Mouse (Mus musculus) T-helper 1 cell (primary cell): ENCODE data around the gene Mst1r.

Experiments used
- in situ Hi-C: fragments of 300-600 bp; cut with MboI, MseI; formaldehyde crosslinking; loops from one replicate; pipeline ENCODE4 v1.15.1; 2025; ENCODE audit warnings: high pct_unique_total_duplicates

Mst1r gene

DNA sequence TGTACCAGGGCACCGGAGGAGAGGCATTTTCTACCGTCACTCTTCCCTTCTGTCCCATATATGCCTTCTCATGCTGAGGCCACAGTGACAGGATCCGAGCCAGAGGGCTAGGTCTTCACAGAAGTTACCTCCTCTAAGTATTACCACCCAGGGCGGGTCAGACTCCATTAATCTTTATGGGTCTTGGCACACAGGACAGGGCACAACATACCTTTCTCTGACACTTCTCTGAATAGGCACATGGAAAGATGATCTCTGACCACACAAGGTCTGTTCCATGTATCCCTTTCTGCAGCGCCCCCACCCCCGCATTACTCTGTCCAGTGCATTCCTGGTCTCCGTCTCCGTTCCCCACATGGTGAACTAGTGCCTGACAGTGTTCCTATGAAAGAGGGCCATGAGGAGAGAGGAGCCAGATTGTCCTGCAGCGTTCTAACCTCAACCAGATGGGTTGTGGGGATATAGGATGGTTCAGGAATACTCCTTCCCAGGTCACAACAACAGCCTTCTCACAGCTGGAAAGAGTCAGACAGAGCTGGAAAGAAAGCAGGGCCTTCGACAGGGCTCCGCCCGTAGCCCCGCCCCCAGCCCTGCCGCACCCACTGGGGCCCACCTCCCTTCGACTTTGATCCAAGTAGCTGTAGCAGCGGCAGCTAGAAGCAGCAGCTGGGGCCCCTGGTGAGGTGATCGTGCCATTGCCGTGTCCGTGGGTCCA is at the start of gene Mst1r:
Mst1r (plus strand) TSS at position 622 of the 715 bp plus-strand sequence.
- in situ Hi-C loops: no loop called here

DNA sequence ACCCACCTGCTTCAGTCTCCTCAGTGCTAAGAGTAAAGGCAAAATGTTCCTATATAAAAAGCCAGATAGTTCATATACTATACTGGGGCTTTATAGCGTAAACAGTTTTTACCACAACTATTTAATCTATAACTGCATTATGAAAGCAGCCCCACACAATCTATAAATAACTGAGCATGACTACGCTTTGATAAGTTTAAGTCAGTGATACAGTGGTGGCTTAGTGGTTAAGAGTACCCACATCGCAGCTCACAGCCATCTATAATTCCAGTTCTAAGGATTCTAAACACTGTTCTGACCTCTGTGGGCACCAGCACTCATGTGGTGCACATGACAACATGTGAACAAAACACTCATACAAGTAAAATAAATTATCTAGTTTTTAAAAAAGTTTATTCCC is 48.3 kb upstream of the Mst1r start:
- in situ Hi-C loops: no loop called here

DNA sequence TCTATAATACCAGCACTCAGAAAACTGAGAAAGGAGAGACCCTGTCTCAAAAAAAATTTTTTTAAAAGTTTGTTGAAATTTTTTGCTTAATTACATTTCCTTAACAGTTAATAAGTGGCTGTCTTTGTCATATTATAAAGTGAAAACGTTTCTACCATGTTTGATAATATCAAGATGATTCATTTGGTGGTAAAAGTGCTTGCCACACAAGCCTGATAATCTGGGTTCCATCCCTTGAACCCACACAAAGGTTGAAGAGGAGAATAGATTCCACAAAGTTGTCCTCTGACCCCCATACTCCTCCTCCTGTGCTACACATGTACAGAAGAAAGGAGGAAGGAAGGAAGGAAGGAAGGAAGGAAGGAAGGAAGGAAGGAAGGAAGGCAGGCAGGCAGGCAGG is 42.2 kb upstream of the Mst1r start:
- in situ Hi-C loops: no loop called here

DNA sequence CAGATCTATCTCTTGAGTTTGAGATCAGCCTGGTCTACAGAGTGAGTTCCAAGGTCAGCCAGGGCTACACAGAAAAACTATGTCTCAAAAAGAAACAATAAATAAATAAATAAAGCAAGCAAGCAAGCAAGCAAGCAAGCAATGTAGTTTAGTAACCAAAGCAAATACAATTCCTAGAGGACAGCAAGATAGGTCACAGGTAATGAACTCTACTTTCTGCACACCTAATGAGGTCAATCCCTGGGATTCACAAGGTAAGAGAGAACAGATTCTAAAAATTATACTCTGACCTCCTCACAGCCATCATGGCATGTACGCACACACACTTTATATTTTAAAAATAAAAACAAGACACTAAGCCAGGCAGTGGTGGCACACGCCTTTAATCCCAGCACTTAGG is 40.6 kb upstream of the Mst1r start:
- in situ Hi-C loops: no loop called here

DNA sequence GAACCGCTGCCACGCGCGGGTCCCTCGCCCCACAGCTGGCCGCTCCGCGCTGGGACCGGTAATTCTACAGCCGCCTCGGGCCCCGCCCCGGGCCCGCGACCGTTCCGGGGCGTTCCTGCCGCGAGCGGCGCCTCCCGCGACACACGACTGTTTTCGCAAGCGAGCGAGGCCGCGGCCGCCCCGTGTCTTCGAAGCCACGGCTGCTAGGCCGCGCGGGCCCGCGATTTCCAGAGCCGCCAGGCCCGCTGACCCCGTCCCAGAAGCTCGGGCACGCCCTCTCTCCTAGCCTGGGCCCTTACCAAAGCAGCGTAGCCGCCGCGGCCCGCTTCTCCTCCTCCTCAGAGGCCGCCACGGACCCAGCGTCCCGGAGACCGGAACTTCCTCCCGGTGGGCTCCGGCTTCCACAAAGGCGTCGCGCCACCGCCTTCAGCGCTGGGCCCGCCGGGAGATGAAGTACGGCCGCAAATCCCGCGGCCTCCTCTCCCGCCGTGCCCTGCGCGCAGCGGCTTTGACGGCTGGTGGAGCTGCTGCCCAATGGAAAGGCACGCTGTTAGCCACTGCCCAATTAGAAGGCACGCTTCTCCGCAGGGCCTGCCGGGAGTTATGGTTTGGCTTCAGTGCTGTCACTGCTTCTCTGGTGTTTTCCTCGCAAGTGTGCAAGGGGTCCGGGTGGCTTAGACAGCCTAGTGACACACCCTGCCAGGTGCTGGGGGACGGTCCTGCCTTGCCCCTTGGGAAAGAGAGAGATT is 34.1 kb upstream of the Mst1r start:
- in situ Hi-C loops: no loop called here

DNA sequence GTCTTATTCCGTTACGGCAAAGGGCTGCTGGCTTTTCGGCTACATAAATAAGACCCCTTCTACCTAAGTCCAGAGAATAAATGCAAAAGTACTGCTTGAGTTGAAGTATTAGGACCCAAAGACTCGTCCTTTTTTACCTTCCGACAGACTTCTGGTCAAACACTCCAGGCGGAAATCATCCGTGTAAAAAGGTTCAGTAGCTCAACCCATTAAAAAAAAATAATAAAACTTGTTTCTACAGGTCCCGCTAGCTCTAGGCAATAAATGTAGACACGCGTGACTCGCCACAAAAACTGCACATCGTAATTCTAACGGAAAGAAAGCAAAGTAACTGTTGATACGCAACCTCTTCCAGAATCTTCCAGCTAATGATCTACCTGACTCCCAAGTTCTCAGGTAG is 33.5 kb upstream of the Mst1r start, which contains the start of gene Rbm6:
Rbm6 (minus strand) TSS at position 101 of the 400 bp plus-strand sequence.
- in situ Hi-C loops: no loop called here

DNA sequence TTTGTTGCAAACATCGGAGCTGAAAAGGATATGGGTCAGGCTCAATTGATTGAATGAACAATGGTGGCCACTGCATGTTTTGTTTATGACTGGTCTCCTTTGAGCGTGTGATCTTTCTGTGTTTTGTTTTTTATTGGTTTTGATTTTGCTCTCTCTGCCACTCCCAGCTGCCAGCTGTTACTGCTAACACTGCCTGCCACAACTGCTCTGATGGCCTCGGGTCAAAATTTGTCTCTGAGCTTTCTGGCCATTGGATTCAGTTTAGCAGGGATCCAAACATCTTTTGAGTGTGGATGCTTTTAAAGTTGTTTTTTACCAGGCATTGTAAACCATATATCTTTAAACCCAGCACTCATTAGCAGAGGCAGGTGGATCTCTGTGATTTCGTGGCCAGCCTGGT is 26.3 kb upstream of the Mst1r start:
- in situ Hi-C loops: no loop called here

DNA sequence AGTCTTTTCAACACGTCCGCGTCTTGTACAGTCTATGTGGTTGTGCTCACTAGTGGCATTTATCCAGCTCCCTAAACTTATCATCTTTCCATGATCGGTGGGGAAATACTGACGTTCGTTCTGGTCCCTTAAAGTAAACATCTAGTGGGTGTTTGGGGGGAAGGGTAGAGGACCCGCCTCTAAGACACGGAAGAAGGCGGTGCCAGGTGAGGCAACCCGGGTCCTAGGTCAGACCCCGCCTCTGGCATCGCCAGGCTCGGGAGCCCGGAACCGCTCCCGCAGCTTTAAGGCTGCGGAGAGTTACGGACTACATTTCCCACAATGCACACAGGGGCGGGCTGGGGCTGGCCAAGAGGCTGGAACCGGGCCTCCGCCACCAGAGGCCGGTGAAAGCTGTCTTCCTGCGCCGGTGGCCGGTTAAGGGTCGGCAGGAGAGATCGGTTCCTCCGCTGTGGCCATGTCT is 18.8 kb upstream of the Mst1r start, which contains the start of gene Mon1a:
Mon1a (plus strand) TSS at position 348 of the 463 bp plus-strand sequence.
- in situ Hi-C loops: no loop called here

DNA sequence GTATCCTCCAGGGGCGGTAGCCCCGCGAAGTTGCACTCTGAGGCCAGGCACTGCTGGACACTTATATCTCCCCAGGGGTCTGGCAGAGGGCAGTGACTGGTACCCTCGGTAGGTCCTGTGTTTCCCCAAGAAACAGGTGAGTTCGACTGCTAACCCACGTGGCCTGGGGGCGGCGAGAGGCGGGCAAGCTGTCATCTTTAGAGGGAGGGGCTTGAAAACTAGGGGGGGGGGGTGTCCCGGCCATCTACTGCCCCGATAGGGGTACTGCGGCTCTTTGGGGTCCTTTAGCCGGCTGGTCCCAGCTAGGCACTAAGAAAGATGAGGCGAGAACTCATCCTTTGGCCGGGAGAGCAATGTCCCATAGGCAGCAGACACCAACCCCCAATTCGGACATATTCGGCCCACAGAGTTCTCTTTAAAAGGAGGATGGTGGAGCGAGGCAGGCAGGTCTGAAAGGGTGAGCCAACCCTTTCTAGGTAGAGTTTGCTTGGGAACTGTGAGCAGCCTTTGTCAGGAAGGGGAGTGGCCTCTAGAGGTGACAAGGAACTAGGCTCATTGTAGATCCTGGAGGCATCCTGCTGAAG is 18.3 kb upstream of the Mst1r start:
- in situ Hi-C loops: no loop called here

DNA sequence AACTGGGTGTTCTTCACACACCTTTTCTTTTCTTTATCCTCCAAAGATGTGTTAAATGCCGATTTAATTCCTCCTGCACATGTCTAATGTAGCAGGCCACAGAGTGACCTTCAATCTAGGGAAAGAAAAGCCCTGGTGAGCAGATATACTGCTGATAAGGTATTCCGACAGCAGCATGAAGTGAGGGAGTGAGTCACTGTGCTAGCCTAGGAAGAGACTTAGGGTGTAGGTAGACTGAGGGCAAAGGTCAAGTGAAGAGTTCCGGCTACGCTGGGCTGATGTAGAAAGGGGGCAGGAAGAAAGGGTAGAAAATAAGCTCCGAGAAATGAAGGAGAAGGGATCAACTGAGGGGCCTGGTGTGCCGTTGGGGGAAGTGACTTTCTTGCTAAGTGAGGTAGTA is 16.4 kb upstream of the Mst1r start:
- in situ Hi-C loops: no loop called here

DNA sequence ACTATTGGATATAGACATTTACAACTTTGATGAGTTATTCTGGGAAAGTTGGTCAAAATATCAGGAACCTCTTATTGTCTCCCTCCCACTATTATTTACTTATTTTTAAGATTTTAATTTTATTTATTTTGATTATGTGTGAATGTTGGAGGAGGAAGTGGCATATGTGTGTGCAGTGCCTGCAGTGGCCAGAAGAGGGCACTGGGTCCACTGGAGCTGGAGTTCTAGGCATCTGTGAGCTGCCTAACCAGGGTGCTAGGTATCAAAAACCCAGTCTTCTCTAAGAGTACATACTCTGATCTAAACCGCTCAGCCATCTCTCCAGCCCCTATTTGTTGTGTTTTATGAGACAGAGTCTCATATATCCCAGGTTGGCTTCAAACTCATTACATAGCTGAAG is 15.7 kb upstream of the Mst1r start:
- in situ Hi-C loops: no loop called here

DNA sequence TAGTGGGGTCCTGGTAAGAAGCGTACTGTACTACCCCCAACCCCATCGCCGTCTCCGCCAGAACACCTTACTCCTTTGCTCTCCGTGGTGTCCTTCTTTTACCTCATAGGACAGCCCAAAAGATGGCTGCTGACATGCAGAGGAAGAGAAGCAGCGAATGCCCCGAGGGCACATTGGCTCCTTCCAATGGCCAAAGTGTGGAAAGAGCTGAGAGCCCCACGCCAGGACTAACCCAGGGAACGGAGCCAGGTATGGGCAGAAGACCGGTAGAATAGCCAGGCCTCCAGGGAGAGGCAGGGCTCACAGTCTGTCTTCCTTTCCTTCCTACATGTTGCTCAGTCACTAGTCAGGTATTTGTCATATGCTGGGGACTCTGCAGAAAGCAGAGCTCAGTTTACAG is 8.1 kb upstream of the Mst1r start:
- in situ Hi-C loops: no loop called here

DNA sequence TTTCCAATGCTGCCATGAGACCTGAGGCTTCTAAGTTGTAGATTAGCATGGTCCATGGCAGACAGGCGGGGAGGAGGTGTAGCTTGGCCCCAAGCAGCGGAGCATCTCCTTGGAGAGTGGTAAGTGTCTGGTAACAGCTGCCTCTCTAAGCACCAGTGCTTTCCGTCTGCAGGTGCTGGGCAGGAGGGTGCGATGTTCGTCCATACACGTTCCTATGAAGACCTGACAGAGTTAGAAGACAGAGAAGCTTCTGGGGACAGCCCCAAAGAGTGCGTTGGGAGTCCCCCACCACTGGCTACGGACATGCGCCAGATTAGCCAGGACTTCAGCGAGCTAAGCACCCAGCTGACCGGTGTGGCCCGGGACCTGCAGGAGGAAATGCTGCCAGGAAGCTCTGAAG is 6.8 kb upstream of the Mst1r start:
- in situ Hi-C loops: no loop called here

DNA sequence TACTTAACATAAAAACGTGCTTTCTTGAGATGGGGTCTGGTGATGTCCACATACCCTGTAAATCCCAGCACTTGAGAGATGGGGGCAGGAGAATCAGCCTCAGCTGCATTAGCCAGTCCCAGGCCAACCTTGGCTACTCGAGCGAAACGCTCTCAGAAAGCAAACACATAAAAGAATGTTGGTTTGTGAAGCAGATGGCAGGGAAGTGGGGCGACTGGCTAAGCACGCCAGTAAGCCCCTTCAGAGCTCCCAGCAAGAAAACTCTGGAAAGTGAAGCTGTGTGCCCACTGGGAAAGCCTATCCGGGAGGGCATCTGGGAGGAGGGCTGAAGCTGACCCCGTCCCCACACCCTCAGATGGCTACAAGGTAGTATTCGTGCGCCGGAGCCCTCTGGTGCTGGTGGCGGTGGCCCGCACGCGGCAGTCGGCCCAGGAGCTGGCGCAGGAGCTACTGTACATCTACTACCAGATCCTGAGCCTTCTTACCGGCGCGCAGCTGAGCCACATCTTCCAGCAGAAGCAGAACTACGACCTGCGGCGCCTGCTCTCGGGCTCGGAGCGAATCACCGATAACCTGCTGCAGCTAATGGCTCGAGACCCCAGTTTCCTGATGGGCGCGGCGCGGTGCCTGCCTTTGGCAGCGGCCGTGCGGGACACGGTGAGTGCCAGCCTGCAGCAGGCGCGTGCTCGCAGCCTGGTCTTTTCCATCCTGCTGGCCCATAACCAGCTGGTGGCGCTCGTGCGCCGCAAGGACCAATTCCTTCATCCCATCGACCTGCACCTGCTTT is 5.6 kb upstream of the Mst1r start:
- in situ Hi-C loops: no loop called here

DNA sequence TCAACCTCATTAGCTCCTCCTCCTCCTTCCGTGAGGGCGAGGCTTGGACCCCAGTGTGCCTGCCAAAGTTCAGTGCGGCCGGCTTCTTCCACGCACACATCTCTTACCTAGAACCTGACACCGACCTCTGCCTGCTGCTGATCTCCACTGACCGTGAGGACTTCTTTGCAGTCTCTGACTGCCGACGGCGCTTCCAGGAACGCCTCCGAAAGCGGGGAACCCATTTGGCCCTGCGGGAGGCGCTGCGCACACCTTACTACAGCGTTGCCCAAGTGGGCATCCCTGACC is 5.1 kb upstream of the Mst1r start:
- in situ Hi-C loops: no loop called here

DNA sequence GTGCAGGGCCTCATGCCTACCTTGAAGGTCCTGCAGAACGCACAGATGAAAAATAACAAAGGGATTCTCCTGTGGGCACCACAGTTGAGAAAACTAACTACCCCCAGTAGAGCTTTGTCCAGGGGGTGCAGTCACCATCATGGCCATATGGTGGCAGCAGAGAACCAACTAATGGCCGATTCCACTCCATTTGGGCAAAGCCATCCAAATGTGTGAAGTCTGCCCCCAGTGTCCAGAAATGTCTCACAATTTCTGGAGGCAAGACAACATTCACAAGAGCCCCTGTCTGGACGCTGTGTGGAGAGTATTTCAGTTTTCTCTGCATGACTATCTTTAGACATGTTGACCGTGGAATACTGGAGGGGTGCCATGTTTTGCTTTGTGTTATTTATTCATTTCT is 1.9 kb upstream of the Mst1r start:
- in situ Hi-C loops: no loop called here

DNA sequence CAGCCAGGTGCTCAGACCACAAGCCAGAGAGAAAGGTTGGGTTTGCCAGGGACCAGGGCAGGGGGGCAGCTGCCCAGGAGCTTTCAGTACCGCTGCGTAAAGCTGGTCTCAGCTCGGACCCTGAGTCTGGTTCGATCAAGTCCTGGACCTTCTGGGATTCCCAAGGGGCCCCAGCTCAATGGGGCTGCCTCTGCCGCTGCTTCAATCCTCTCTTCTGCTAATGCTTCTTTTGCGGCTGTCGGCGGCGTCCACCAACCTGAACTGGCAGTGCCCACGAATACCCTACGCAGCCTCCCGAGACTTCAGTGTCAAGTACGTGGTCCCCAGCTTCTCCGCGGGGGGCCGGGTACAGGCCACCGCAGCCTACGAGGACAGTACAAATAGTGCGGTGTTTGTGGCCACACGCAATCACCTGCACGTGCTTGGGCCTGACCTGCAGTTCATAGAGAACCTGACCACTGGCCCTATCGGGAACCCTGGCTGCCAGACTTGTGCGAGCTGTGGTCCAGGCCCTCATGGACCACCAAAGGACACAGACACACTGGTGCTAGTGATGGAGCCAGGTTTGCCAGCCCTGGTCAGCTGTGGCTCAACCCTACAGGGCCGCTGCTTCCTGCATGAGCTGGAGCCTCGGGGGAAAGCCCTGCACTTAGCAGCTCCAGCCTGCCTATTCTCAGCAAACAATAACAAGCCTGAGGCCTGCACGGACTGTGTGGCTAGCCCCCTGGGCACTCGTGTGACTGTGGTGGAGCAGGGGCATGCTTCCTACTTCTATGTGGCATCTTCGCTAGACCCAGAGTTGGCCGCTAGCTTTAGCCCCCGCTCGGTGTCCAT is 511 bp downstream of the Mst1r start:
- in situ Hi-C loops: no loop called here

DNA sequence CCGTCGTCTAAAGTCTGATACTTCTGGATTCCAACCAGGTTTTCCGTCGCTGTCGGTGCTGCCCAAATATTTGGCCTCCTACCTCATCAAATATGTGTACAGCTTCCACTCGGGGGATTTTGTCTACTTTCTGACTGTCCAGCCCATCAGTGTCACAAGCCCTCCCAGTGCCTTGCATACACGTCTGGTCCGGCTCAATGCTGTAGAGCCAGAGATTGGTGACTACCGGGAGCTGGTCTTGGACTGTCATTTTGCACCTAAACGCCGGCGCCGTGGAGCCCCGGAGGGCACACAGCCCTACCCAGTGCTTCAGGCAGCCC is 1.1 kb downstream of the Mst1r start:
- in situ Hi-C loops: no loop called here

DNA sequence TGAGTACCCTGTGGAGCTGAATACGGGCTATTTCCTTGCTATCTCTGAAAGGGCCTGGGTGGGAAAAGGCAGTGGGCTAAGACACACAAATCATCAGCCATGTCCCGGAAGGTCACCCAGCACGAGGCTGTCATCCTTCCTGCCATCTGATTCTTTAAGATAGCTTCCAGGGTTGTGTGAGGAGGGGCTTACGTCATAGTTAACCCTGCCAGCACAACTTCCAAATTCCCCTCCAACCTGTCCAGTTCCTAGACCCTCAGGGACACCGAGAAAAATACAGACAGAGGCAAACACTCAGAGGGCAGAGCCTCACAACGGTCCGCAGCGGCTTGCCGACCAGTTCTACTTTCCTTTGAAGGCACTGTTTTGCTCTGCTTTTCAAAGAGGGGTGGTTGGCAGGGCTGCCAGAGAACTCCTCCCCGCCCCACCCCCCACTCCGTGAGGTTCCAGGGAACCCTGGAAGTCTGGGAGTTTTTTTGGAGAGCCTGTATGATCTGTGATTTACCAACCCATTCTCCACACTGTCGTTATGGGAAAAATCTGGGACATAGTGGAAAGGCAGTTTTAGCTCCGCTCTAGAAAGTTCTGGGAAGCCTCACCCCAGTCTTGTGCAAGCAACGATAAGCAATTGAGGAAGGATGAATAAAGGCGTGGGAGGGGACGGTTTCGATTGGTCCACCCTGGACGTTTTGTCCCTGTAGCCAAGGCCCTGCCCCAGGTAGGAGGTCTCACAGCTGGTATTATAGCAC is 1.9 kb downstream of the Mst1r start:
- in situ Hi-C loops: no loop called here

DNA sequence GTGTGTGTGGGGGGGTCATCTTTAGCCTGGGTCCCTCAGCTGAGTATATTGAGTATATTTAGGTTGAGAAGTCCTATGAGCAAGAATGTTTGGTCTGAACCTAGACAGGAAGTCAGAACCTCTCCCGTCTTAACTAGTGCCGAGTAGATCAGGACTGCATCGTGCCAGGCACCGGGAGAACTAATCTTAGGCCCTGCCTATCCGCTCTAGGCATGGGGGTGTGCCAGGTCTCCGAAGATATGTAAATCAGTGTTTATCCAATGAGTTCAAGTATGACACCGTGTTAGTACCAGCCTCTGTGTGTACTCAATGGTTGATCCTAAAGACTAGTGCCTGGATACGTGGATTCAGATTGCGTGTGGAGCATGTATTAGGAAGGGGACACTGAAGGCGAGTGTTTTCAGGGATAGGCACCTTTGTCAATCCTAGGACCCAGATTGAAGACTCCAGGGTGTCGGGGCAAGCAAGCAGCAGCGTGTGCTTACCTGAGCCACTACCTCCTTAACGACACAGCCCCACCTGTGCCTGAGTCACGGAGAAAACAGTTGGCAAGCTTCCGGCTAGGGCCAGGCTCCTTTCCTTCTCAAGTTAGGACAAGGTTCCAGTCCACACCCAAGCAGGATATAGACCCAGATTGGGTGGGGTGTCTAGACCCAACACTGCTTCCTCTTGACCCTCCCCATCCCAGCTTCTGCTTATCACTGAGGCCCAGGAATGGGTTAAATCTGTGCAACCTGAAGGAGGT is 3.5 kb downstream of the Mst1r start:
- in situ Hi-C loops: loop anchor here (5.0 kb wide), 1 partner anchor 157 kb away; no protein-coding TSS in a partner anchor
